Mouse (Mus musculus): ENCODE measurements around the gene Igsf9. TPM values are rescaled to one million over a fixed set of nuclear protein-coding genes. Genes with fewer than 3 reads are reported as not detected.

Igsf9 gene
- total and polyA plus RNA-seq, 2 experiments from 2014 or later, result 13.5 to 33.0 TPM

DNA sequence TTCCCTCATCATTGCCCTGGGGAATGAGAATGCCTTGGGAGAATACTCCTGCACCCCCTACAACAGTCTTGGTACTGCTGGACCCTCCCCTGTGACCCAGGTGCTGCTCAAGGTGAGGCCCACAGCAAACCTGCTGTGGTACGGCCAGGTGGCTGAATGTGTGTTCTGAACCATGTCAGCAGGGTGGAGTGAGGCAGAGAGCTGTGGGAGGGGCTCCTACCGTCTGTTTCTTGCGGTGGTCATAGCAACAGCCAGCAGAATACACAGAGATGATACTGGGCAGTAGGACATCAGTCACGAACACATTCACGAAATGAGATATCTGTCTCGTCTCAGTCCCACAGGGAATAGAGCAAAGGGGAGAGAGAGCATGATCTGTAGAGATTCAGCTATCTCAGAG lies 11.9 kb downstream of the Igsf9 start:
- WGBS, result 57% methylated on average over 6 of the region's 6 CpGs
- Histone ChIP-seq H3K27ac (no peak overlapping the region), H3K4me3 (ENCODE audit: low read length) (no peak overlapping the region), H3K9ac (replicated peaks; ENCODE audit: low read length) (no peak overlapping the region), H3K9me3 (ENCODE audit: low read length) (no peaks in the 10 kb centered on the region), H3K27me3 (ENCODE audit: insufficient read depth, low read length) (no peaks in the 10 kb centered on the region), H3K36me3 (ENCODE audit: insufficient read depth, low read length) (peaks cover 17% of the 10 kb centered on the region), H3K4me1 (ENCODE audit: insufficient read depth, low read length) (no peaks in the 10 kb centered on the region), H3K4me2 (ENCODE audit: low read depth, low read length) (no peak overlapping the region)
- no peak for TF ChIP-seq CTCF (IDR thresholded peaks at IDR 0.05; ENCODE audit: low read depth)
- ATAC-seq, result no peak
- no peak for DNase-seq (ENCODE audit: low spot score)

DNA sequence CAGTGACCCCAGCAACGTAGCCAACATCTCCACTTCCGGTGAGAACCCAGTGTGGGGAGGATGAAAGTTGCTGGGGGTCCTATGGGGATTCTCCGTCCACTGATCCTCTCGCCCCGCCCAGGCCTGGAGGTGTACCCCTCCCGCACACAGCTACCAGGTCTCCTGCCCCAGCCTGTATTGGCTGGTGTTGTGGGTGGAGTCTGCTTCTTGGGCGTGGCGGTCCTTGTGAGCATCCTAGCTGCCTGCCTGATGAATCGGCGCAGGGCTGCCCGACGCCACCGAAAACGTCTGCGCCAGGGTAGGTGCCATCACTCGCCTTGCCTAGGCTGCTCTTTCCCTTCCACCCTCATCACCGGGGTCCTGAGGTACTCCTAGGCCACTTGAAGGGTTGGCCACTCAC lies 14.4 kb downstream of the Igsf9 start:
- ATAC-seq (no peak), DNase-seq (ENCODE audit: low spot score) (no peak)
- TF ChIP-seq CTCF (IDR thresholded peaks at IDR 0.05; ENCODE audit: low read depth), result no peak
- Histone ChIP-seq H3K27me3 (ENCODE audit: insufficient read depth, low read length) (no peaks in the 10 kb centered on the region), H3K27ac (no peak overlapping the region), H3K4me1 (ENCODE audit: insufficient read depth, low read length) (no peaks in the 10 kb centered on the region; the same call in 1 of the 2 replicates), H3K36me3 (ENCODE audit: insufficient read depth, low read length) (peaks cover 17% of the 10 kb centered on the region), H3K4me3 (ENCODE audit: low read length) (no peak overlapping the region), H3K9ac (replicated peaks; ENCODE audit: low read length) (no peak overlapping the region), H3K9me3 (ENCODE audit: low read length) (no peaks in the 10 kb centered on the region), H3K4me2 (ENCODE audit: low read depth, low read length) (no peak overlapping the region)
- 90% methylated on average over 17 of the region's 17 CpGs for WGBS

DNA sequence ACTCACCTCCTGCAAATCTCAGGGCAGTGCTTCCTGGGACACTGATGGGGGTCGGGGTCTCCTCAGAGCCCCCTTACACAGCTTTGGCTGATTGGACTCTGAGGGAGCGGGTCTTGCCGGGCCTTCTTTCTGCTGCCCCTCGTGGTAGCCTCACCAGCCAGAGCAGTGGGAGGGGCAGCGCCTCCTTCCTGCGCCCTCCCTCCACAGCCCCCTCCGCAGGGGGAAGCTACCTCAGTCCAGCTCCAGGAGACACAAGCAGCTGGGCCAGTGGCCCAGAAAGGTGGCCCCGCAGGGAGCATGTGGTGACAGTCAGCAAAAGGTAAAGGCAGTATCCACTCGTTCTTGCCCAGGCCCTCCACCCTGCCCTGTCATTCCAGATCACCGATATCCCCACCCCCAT lies 15.8 kb downstream of the Igsf9 start:
- no peak overlapping the region for H3K4me2 ChIP-seq (ENCODE audit: low read depth, low read length)
- no peak for DNase-seq (ENCODE audit: low spot score)
- 86% methylated on average over 10 of the region's 10 CpGs for WGBS
- no peaks in the 10 kb centered on the region for H3K27me3 ChIP-seq (ENCODE audit: insufficient read depth, low read length)
- H3K9me3 ChIP-seq (ENCODE audit: low read length), result no peaks in the 10 kb centered on the region
- H3K36me3 ChIP-seq (ENCODE audit: insufficient read depth, low read length), result peaks cover 17% of the 10 kb centered on the region
- H3K4me3 ChIP-seq (ENCODE audit: low read length), result no peak overlapping the region
- no peak for TF ChIP-seq CTCF (IDR thresholded peaks at IDR 0.05; ENCODE audit: low read depth)
- peaks cover under 1% of the 10 kb centered on the region for H3K4me1 ChIP-seq (ENCODE audit: insufficient read depth, low read length)
- H3K9ac ChIP-seq (replicated peaks; ENCODE audit: low read length), result no peak overlapping the region
- H3K27ac ChIP-seq, result no peak overlapping the region
- ATAC-seq, result no peak

DNA sequence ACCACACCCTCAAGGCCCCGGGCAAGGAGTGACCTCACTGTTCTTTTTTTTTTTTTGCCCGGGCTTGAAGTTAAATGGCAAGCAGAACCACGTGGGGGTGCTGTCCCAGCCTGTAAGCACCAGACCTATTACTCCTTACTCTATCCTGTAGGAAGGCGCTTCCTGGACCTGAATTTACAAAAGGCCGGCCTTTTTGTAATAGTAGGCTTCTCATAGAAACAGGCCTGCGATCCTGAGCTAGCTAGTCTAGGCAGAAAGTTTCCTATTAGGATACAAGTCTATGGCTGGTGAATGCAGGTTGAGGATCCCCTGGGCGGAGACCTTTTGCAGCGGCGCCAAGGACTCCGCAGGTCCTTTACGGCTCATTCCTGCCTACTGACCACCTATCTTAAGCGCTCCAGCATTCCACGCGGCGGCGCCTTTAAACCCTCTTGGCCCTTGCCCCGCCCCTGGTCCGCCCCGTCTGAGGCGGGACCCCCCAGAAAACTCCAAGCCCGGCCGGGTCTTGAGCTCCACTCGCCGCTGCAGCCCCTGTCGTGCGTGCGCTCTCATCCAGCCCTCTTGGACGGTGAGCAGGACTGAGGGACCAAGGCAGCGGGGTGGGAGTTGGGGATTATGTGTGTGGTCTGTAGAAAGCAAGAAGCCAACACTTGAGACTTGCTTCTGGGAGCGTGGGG lies 18.3 kb downstream of the Igsf9 start, which contains the start of gene Tagln2:
Gene Tagln2 (plus strand): TSS at position 283 of the 677 bp plus-strand sequence.
- peak within 1 kb of the TSS; percentile 32; the same call in 1 of the 2 replicates for H3K27ac ChIP-seq
- 3% methylated on average over 30 of the region's 30 CpGs for WGBS
- H3K27me3 ChIP-seq (ENCODE audit: insufficient read depth, low read length), result no peaks in the 10 kb centered on the region
- peaks cover 17% of the 10 kb centered on the region for H3K36me3 ChIP-seq (ENCODE audit: insufficient read depth, low read length)
- peak within 1 kb of the TSS; percentile 41 for H3K4me3 ChIP-seq (ENCODE audit: low read length)
- H3K4me2 ChIP-seq (ENCODE audit: low read depth, low read length), result peak within 1 kb of the TSS; percentile 55
- H3K9me3 ChIP-seq (ENCODE audit: low read length), result no peaks in the 10 kb centered on the region
- H3K4me1 ChIP-seq (ENCODE audit: insufficient read depth, low read length), result peaks cover 9% of the 10 kb centered on the region
- ATAC-seq, result peak; percentile 44; the same call in 1 of the 2 replicates
- H3K9ac ChIP-seq (replicated peaks; ENCODE audit: low read length), result peak within 1 kb of the TSS; percentile 44
- peak; percentile 59 for DNase-seq (ENCODE audit: low spot score)
- TF ChIP-seq CTCF (IDR thresholded peaks at IDR 0.05; ENCODE audit: low read depth), result no peak; the same call in 1 of the 2 replicates

DNA sequence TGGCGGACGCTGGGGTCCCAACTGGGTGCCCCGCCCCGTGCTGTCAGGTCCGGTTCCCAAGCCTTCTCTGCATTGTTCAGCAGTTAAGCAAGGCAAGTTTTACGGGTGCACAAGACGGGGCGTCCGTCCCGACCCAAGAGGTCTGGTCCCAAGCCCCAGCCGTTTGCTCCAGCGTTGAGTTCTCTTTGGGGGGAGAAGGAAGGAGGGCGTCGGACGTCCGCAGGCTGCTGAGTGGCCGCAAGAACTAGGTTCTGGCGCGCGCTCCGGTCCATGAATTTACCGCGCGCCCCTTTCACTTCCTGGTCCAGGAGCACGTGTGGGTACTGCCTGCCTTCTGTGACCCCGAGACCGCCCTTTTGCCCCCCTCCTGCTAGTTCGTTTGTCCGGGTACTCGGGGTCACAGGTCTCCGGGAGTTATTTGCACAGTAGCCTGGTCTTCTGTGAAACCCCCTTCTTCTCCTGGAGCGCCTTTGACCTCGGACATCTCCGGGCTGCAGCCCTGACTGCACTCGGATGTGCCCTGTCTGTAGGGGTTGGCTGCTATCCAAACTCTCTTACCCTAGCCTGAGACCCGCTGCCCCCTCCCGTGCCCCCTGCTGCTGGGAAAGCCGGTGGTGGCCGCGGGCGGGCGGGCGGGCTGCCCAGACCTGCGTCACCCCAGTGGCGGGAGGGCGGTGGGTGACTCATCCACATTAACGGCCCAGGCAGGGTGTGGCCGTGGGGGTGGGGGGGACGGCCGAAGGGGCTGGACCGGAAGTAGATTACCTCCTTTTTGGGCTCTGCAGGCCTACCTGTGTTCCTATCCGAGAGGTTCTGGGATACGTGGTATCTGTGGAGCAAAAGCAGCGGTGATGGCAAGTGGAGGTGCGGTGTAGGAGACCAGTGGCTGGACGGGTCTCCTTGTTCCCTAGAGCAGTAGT lies 19.1 kb downstream of the Igsf9 start:
- no peak for TF ChIP-seq CTCF (IDR thresholded peaks at IDR 0.05; ENCODE audit: low read depth)
- Histone ChIP-seq H3K27ac (peak overlapping the region; percentile 32; the same call in 1 of the 2 replicates), H3K36me3 (ENCODE audit: insufficient read depth, low read length) (peaks cover 17% of the 10 kb centered on the region), H3K9me3 (ENCODE audit: low read length) (no peaks in the 10 kb centered on the region), H3K4me2 (ENCODE audit: low read depth, low read length) (peak overlapping the region; percentile 55), H3K27me3 (ENCODE audit: insufficient read depth, low read length) (no peaks in the 10 kb centered on the region), H3K4me1 (ENCODE audit: insufficient read depth, low read length) (peaks cover 9% of the 10 kb centered on the region), H3K9ac (replicated peaks; ENCODE audit: low read length) (peak overlapping the region; percentile 44), H3K4me3 (ENCODE audit: low read length) (peak overlapping the region; percentile 41)
- 0 out of 2 replicates have a peak, but pooled peaks have one; percentile 0 for ATAC-seq
- DNase-seq (ENCODE audit: low spot score), result peak; percentile 32
- 3% methylated on average over 55 of the region's 56 CpGs for WGBS

DNA sequence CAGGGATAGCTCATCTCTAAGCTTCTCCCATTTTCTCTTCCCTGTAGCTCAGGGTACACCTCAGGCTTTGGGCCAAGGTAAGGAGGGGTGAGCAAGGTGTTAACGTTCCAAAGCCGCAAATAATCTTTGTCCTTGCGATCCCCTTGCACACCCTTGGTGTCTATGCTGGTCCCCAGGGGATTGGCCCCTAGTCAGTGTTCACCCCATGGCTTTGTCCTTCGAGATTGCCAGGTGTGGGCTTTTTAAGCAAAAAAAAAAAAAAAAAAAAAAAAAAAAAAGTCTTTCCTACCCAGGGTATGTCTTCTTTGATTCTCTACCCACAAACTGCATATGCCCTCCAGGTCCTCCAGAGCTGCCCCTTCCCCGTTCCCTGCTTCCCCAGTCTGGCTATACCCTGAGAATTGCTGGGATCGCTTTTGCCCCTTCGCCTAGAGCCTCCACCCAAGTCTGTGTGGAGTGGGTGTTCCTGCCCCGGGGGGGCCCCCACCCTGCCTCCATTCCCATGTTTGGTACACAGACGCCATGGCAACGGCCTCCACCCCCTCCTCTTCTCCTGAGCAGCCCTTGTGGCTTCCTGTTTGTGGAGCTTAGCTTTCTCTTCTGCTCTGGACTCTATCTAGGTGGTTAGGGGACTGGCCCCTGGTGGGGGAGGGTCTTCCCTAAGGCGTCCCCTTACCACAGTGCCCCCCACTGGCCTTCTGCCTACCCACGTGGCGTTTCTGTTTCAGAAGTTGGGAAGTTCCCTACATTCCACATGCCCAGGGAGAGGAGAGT lies 20.0 kb downstream of the Igsf9 start:
- no peak overlapping the region for H3K9ac ChIP-seq (replicated peaks; ENCODE audit: low read length)
- DNase-seq (ENCODE audit: low spot score), result no peak
- 29% methylated on average over 13 of the region's 13 CpGs for WGBS

More for the DNA sequence above, 20.0 kb downstream of the Igsf9 start:
- H3K36me3 ChIP-seq (ENCODE audit: insufficient read depth, low read length), result peaks cover 8% of the 10 kb centered on the region
- peak overlapping the region; percentile 41 for H3K4me3 ChIP-seq (ENCODE audit: low read length)
- peak overlapping the region; percentile 55 for H3K4me2 ChIP-seq (ENCODE audit: low read depth, low read length)
- peaks cover 9% of the 10 kb centered on the region for H3K4me1 ChIP-seq (ENCODE audit: insufficient read depth, low read length)
- ATAC-seq, result peak; percentile 7; the same call in 1 of the 2 replicates
- TF ChIP-seq CTCF (IDR thresholded peaks at IDR 0.05; ENCODE audit: low read depth), result no peak
- no peaks in the 10 kb centered on the region for H3K9me3 ChIP-seq (ENCODE audit: low read length)
- H3K27me3 ChIP-seq (ENCODE audit: insufficient read depth, low read length), result no peaks in the 10 kb centered on the region
- 0 out of 2 replicates have a peak overlapping the region, but pooled peaks have one; percentile 32 for H3K27ac ChIP-seq

Data from hindbrain, postnatal 0 days (tissue).